Mouse (Mus musculus) liver, embryonic 14.5 days (tissue): Measurements from ENCODE around the gene Msantd3. TPM values are rescaled to one million over a fixed set of nuclear protein-coding genes. Genes with fewer than 3 reads are reported as not detected.

Experiments used
- ATAC-seq: fragments of 200-750 bp; cut with Nextera tagmentation; 2 replicates; pipeline ENCODE4 v1.8.0; 2017; ENCODE audit warnings: moderate number of reproducible peaks, mild to moderate bottlenecking, moderate library complexity; ENCODE audit not compliant: insufficient read depth
- DNase-seq, 3 experiments: peaks; one replicate each; pipeline ENCODE4 v3.0.0-alpha.2; 2012 to 2013; ENCODE audit warnings: low read depth in 3 of 3, low spot score in 3 of 3
- H3K27ac ChIP-seq: fragments of 300-500 bp; sonication (generic); 2 replicates; pipeline ENCODE4 v1.5.1; 2014; ENCODE audit warnings: moderate library complexity, mild to moderate bottlenecking, control low read depth, inconsistent platforms
- H3K27me3 ChIP-seq: fragments of 300-500 bp; sonication (generic); 2 replicates; pipeline ENCODE4 v1.6.1; 2014; ENCODE audit warnings: mild to moderate bottlenecking, low read length, moderate library complexity; ENCODE audit not compliant: control insufficient read depth, insufficient read depth
- H3K36me3 ChIP-seq: fragments of 300-500 bp; sonication (generic); replicated peaks from 2 replicates; pipeline ENCODE4 v1.6.1; 2014; ENCODE audit warnings: low read depth; ENCODE audit not compliant: control insufficient read depth, insufficient read depth
- H3K4me1 ChIP-seq, 2 experiments: fragments of 200-500 bp in 1 of 2; fragments of 300-500 bp in 1 of 2; sonication (generic) in 1 of 2; replicated peaks; 2 replicates each; pipeline ENCODE4 v1.6.1; 2012 to 2014; ENCODE audit warnings: antibody characterized with exemption in 1 of 2, inconsistent platforms in 1 of 2, low read length in 1 of 2; ENCODE audit not compliant: control insufficient read depth in 2 of 2, insufficient read depth in 2 of 2
- H3K4me2 ChIP-seq: fragments of 300-500 bp; sonication (generic); 2 replicates; pipeline ENCODE4 v1.6.1; 2014; ENCODE audit warnings: low read depth, mild to moderate bottlenecking, control low read depth, moderate library complexity
- H3K4me3 ChIP-seq, 2 experiments: fragments of 200-500 bp in 1 of 2; fragments of 300-500 bp in 1 of 2; sonication (generic) in 1 of 2; 2 replicates each; pipeline ENCODE4 v1.5.1; 2012 to 2014; ENCODE audit warnings: low read depth in 2 of 2, low read length in 2 of 2, mild to moderate bottlenecking in 2 of 2, control low read depth in 1 of 2, inconsistent platforms in 1 of 2, moderate library complexity in 1 of 2; ENCODE audit not compliant: insufficient read depth in 1 of 2
- H3K9ac ChIP-seq: fragments of 300-500 bp; sonication (generic); replicated peaks from 2 replicates; pipeline ENCODE4 v1.6.1; 2014; ENCODE audit warnings: mild to moderate bottlenecking, control low read depth, moderate library complexity
- H3K9me3 ChIP-seq: fragments of 300-500 bp; sonication (generic); 2 replicates; pipeline ENCODE4 v1.6.1; 2016; ENCODE audit warnings: low read length, mixed read lengths; ENCODE audit not compliant: control insufficient read depth
- CTCF ChIP-seq: IDR thresholded peaks from 2 replicates; pipeline ENCODE4 v1.5.1; 2016; ENCODE audit warnings: antibody characterized with exemption, low read depth, control low read depth
- EP300 ChIP-seq: IDR thresholded peaks from 2 replicates; pipeline ENCODE4 v1.6.1; 2016; ENCODE audit warnings: antibody characterized with exemption, low read depth
- WGBS: fragments of 180-500 bp; shearing (Covaris S2); extraction: QIAGEN DNeasy Blood & Tissue Kit; methylation state at CpG from one replicate; pipeline ENCODE4 v1.1.7; 2014; ENCODE audit not compliant: insufficient replicate concordance; 5-methylcytosine and 5-hydroxymethylcytosine counted together
- polyA plus RNA-seq, 2 experiments: library from polyadenylated mRNA; depleted of rRNA in 1 of 2; stranded (reverse) in 1 of 2; unstranded in 1 of 2; fragments of >200 nt; fragmentation: Nextera tagmentation in 1 of 2; extraction: Ambion mirVana in 1 of 2; gene quantifications; 2 replicates each; pipeline versions ENCODE4 v1.2.1 to v1.2.3; 2012 to 2014

The Msantd3 gene
- polyA plus RNA-seq, 2 experiments, result 1.5 to 2.1 TPM

- no peak for ATAC-seq
- WGBS, result 65% methylated on average over 7 of the region's 7 CpGs
- Histone ChIP-seq H3K27ac (no peak overlapping the region), H3K4me3 (no peak overlapping the region), H3K9ac (no peak overlapping the region), H3K9me3 (no peaks in the 10 kb centered on the region), H3K27me3 (no peaks in the 10 kb centered on the region), H3K4me1 (no peaks in the 10 kb centered on the region), H3K36me3 (no peaks in the 10 kb centered on the region), H3K4me2 (no peak overlapping the region)
- no peak for DNase-seq
- TF ChIP-seq CTCF (no peak), EP300 (no peak)
Measured at GRCm38 (mm10) chr4:48592844-48593243, 53.1 kb downstream of the Msantd3 start.

- Histone ChIP-seq H3K4me2 (no peak overlapping the region), H3K4me3 (no peak overlapping the region), H3K36me3 (no peaks in the 10 kb centered on the region), H3K27ac (no peak overlapping the region), H3K9ac (no peak overlapping the region), H3K9me3 (no peaks in the 10 kb centered on the region), H3K27me3 (no peaks in the 10 kb centered on the region), H3K4me1 (no peaks in the 10 kb centered on the region)
- WGBS, result 71% methylated on average over 7 of the region's 7 CpGs
- no peak for TF ChIP-seq EP300
- no peak for TF ChIP-seq CTCF
- no peak for ATAC-seq
- DNase-seq, result no peak
Measured at GRCm38 (mm10) chr4:48596111-48596510, 56.4 kb downstream of the Msantd3 start.

- no peak for ATAC-seq
- 61% methylated on average over 3 of the region's 3 CpGs for WGBS
Measured at GRCm38 (mm10) chr4:48605650-48606049, 65.9 kb downstream of the Msantd3 start.

GRCm38 (mm10) chr4:48609485-48609884 is 69.8 kb downstream of the Msantd3 start:
- no peak for DNase-seq
- Histone ChIP-seq H3K27ac (no peak overlapping the region), H3K36me3 (no peaks in the 10 kb centered on the region), H3K4me3 (no peak overlapping the region), H3K9me3 (no peaks in the 10 kb centered on the region), H3K9ac (no peak overlapping the region), H3K27me3 (no peaks in the 10 kb centered on the region), H3K4me1 (no peaks in the 10 kb centered on the region), H3K4me2 (no peak overlapping the region)
- TF ChIP-seq EP300 (no peak), CTCF (no peak)
- 77% methylated on average over 9 of the region's 9 CpGs for WGBS
- ATAC-seq, result no peak

More at GRCm38 (mm10) chr4:48605650-48606049, 65.9 kb downstream of the Msantd3 start:
- Histone ChIP-seq H3K27me3 (no peaks in the 10 kb centered on the region), H3K4me1 (no peaks in the 10 kb centered on the region), H3K9me3 (no peaks in the 10 kb centered on the region), H3K9ac (no peak overlapping the region), H3K4me3 (no peak overlapping the region), H3K36me3 (no peaks in the 10 kb centered on the region), H3K4me2 (no peak overlapping the region), H3K27ac (no peak overlapping the region)
- no peak for DNase-seq
- no peak for TF ChIP-seq EP300

- Histone ChIP-seq H3K4me2 (no peak overlapping the region), H3K4me1 (no peaks in the 10 kb centered on the region), H3K27ac (no peak overlapping the region), H3K27me3 (no peaks in the 10 kb centered on the region), H3K4me3 (no peak overlapping the region), H3K9ac (no peak overlapping the region), H3K9me3 (no peaks in the 10 kb centered on the region), H3K36me3 (no peaks in the 10 kb centered on the region)
- DNase-seq, result no peak
- ATAC-seq, result no peak
- WGBS, result 82% methylated on average over 6 of the region's 6 CpGs
- no peak for TF ChIP-seq CTCF
- TF ChIP-seq EP300, result no peak
Measured at GRCm38 (mm10) chr4:48610251-48610650, 70.5 kb downstream of the Msantd3 start.

Other genes starting within 250 kb of the Msantd3 start
- gene Tex10, start 66.5 kb upstream of the Msantd3 start, polyA plus RNA-seq (2012; rRNA removed), result 7.8 and 10.5 TPM in 2 replicates
- gene Tex10, start 66.5 kb upstream of the Msantd3 start, polyA plus RNA-seq (2014; fragmentation: Nextera tagmentation; extraction: Ambion mirVana), result 21.9 and 23.4 TPM in 2 replicates
- gene Tmeff1, start 45.2 kb downstream of the Msantd3 start, polyA plus RNA-seq (2012; rRNA removed), result 1.0 and 1.5 TPM in 2 replicates
- 1.4 and 1.6 TPM in 2 replicates for gene Tmeff1, start 45.2 kb downstream of the Msantd3 start, polyA plus RNA-seq (2014; fragmentation: Nextera tagmentation; extraction: Ambion mirVana)
- 0.02 and 0.03 TPM in 2 replicates for gene Cavin4, start 123.6 kb downstream of the Msantd3 start, polyA plus RNA-seq (2012; rRNA removed)
- not detected in 2 replicates for gene Cavin4, start 123.6 kb downstream of the Msantd3 start, polyA plus RNA-seq (2014; fragmentation: Nextera tagmentation; extraction: Ambion mirVana)